Mouse (Mus musculus) layer of hippocampus, postnatal 14 days (tissue): Measurements from ENCODE around the gene Gm9913. TPM values are rescaled to one million over a fixed set of nuclear protein-coding genes. Genes with fewer than 3 reads are reported as not detected.

Experiments
- DNase-seq, 2 experiments: peaks; one replicate each; pipeline ENCODE4 v3.0.0; 2021 to 2022; ENCODE audit warnings: low spot score in 2 of 2, mixed read lengths in 1 of 2
- total RNA-seq, 2 experiments: library from RNA; stranded (reverse); gene quantifications; 2 replicates each; pipeline ENCODE4 v1.2.3; 2021

Gene Gm9913
- total RNA-seq, 2 experiments from 2014 or later, result 0.43 to 0.48 TPM

DNA sequence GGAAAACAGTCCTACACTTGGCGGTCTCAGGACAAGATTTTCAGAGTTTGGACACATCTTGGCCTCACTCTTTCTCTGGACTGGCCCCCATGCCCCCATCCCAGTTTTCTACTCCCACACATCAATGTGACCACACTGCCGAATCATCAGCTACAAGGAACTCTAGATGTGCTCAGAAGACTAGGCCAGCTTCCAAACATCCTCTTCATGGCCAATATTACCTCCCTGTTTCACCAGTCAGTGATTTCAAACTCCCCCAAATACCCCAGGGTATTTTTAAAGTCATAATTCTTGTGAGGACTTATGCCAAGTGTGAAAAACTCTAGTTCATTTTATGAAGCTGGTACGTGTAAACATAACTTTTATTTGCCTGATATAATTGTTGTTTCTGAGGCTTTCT lies 40.1 kb downstream of the Gm9913 start:
- DNase-seq, result no peak

GRCm38 (mm10) chr2:125548806-125549578 lies 44.1 kb downstream of the Gm9913 start:
- no peak for DNase-seq

- no peak for DNase-seq
These were observed 50.9 kb downstream of the Gm9913 start for GRCm38 (mm10) chr2:125555830-125556229.

Other genes starting within 250 kb of the Gm9913 start
- gene Fbn1, start 2.9 kb downstream of the Gm9913 start, total RNA-seq, result 10 to 100 TPM; 10.4 to 10.5 TPM
- gene Cep152, start 120.0 kb downstream of the Gm9913 start, total RNA-seq, result 1 to 10 TPM; 2.9 to 3.0 TPM
- gene Eid1, start 168.0 kb downstream of the Gm9913 start, total RNA-seq, result 100 to 1,000 TPM; 323 to 341 TPM
- 1 to 10 TPM; 5.8 to 7.3 TPM for gene Shc4, start 219.1 kb downstream of the Gm9913 start, total RNA-seq